Mouse (Mus musculus) liver, embryonic 16.5 days (tissue): ENCODE data around the gene Rbp3. TPM values are rescaled to one million over a fixed set of nuclear protein-coding genes. Genes with fewer than 3 reads are reported as not detected.

ENCODE experiments used
- ATAC-seq: fragments of 200-750 bp; cut with Nextera tagmentation; 2 replicates; pipeline ENCODE4 v1.8.0; 2017; ENCODE audit warnings: low read depth, mild to moderate bottlenecking, moderate number of reproducible peaks, moderate library complexity
- H3K27ac ChIP-seq: fragments of 300-500 bp; sonication (generic); 2 replicates; pipeline ENCODE4 v1.5.1; 2014; ENCODE audit warnings: mild to moderate bottlenecking, low read length
- H3K27me3 ChIP-seq: fragments of 300-500 bp; sonication (generic); 2 replicates; pipeline ENCODE4 v1.6.1; 2014; ENCODE audit warnings: low read depth, low read length, mixed read lengths; ENCODE audit not compliant: control insufficient read depth, insufficient read depth
- H3K36me3 ChIP-seq: fragments of 300-500 bp; sonication (generic); 2 replicates; pipeline ENCODE4 v1.6.1; 2014; ENCODE audit warnings: mild to moderate bottlenecking; ENCODE audit not compliant: control insufficient read depth, insufficient read depth
- H3K4me1 ChIP-seq: fragments of 300-500 bp; sonication (generic); 2 replicates; pipeline ENCODE4 v1.6.1; 2014; ENCODE audit warnings: low read depth, low read length, mixed read lengths; ENCODE audit not compliant: control insufficient read depth
- H3K4me2 ChIP-seq: fragments of 300-500 bp; sonication (generic); 2 replicates; pipeline ENCODE4 v1.6.1; 2014; ENCODE audit warnings: low read depth, low read length, mixed read lengths
- H3K4me3 ChIP-seq: fragments of 300-500 bp; sonication (generic); 2 replicates; pipeline ENCODE4 v1.5.1; 2014; ENCODE audit warnings: low read depth, mild to moderate bottlenecking, low read length
- H3K9ac ChIP-seq: fragments of 300-500 bp; sonication (generic); 2 replicates; pipeline ENCODE4 v1.6.1; 2014; ENCODE audit warnings: low read depth, low read length
- H3K9me3 ChIP-seq: fragments of 300-500 bp; sonication (generic); replicated peaks from 2 replicates; pipeline ENCODE4 v1.6.1; 2016; ENCODE audit warnings: low read length; ENCODE audit not compliant: control insufficient read depth
- WGBS: fragments of 180-500 bp; shearing (Covaris S2); extraction: QIAGEN DNeasy Blood & Tissue Kit; methylation state at CpG from one replicate; pipeline ENCODE4 v1.1.7; 2014; ENCODE audit not compliant: insufficient replicate concordance; 5-methylcytosine and 5-hydroxymethylcytosine counted together
- polyA plus RNA-seq: library from polyadenylated mRNA; unstranded; fragments of >200 nt; fragmentation: Nextera tagmentation; extraction: Ambion mirVana; gene quantifications from 2 replicates; pipeline ENCODE4 v1.2.1, GENCODE M21; 2015

Rbp3 gene
- polyA plus RNA-seq = 0.04 and 0.05 TPM in 2 replicates

- Histone ChIP-seq H3K27me3 (no peaks in the 10 kb centered on the region), H3K4me2 (no peak within 1 kb of the TSS), H3K9ac (no peak within 1 kb of the TSS), H3K36me3 (no peaks in the 10 kb centered on the region), H3K27ac (no peak within 1 kb of the TSS), H3K4me3 (no peak within 1 kb of the TSS), H3K9me3 (no peaks in the 10 kb centered on the region), H3K4me1 (no peaks in the 10 kb centered on the region)
- ATAC-seq = no peak
- 70% methylated on average over 5 of the region's 5 CpGs for WGBS
These were observed at the start of gene Rbp3 for GRCm38 (mm10) chr14:33953761-33954160. Rbp3 (plus strand) TSS chr14:33954003.

- H3K36me3 ChIP-seq = no peaks in the 10 kb centered on the region
- no peaks in the 10 kb centered on the region for H3K4me1 ChIP-seq
- H3K27me3 ChIP-seq = no peaks in the 10 kb centered on the region
- no peak overlapping the region for H3K4me3 ChIP-seq
- ATAC-seq = no peak
- H3K27ac ChIP-seq = no peak overlapping the region
- no peak overlapping the region for H3K4me2 ChIP-seq
- H3K9me3 ChIP-seq = no peaks in the 10 kb centered on the region
- H3K9ac ChIP-seq = no peak overlapping the region
These were observed 49.0 kb upstream of the Rbp3 start for GRCm38 (mm10) chr14:33904851-33905250.

- H3K36me3 ChIP-seq = no peaks in the 10 kb centered on the region
- H3K4me2 ChIP-seq = no peak overlapping the region
- H3K9ac ChIP-seq = no peak overlapping the region
- H3K9me3 ChIP-seq = no peaks in the 10 kb centered on the region
- no peaks in the 10 kb centered on the region for H3K27me3 ChIP-seq
- WGBS = 28% methylated on average over 3 of the region's 3 CpGs
- no peak overlapping the region for H3K4me3 ChIP-seq
- H3K27ac ChIP-seq = no peak overlapping the region
- no peak for ATAC-seq
- H3K4me1 ChIP-seq = no peaks in the 10 kb centered on the region
These were observed 40.1 kb upstream of the Rbp3 start for GRCm38 (mm10) chr14:33913727-33914126.

GRCm38 (mm10) chr14:33914206-33914605, 39.6 kb upstream of the Rbp3 start:
- Histone ChIP-seq H3K4me1 (no peaks in the 10 kb centered on the region), H3K9ac (no peak overlapping the region), H3K4me3 (no peak overlapping the region), H3K27ac (no peak overlapping the region), H3K27me3 (no peaks in the 10 kb centered on the region), H3K9me3 (no peaks in the 10 kb centered on the region), H3K4me2 (no peak overlapping the region), H3K36me3 (no peaks in the 10 kb centered on the region)
- ATAC-seq = no peak
- WGBS = 67% methylated on average over 9 of the region's 9 CpGs

- H3K27me3 ChIP-seq = peaks cover 36% of the 10 kb centered on the region
- ATAC-seq = no peak
- H3K4me3 ChIP-seq = no peak overlapping the region
- no peak overlapping the region for H3K9ac ChIP-seq
- H3K4me1 ChIP-seq = no peaks in the 10 kb centered on the region
- no peak overlapping the region for H3K27ac ChIP-seq
- H3K4me2 ChIP-seq = no peak overlapping the region
- no peaks in the 10 kb centered on the region for H3K9me3 ChIP-seq
- 47% methylated on average over 14 of the region's 14 CpGs for WGBS
- no peaks in the 10 kb centered on the region for H3K36me3 ChIP-seq
These were observed 32.9 kb upstream of the Rbp3 start for GRCm38 (mm10) chr14:33920727-33921559.

GRCm38 (mm10) chr14:33922771-33923167, 31.0 kb upstream of the Rbp3 start:
- Histone ChIP-seq H3K4me2 (peak overlapping the region; percentile 47; the same call in 1 of the 2 replicates), H3K27me3 (peaks cover 36% of the 10 kb centered on the region), H3K36me3 (no peaks in the 10 kb centered on the region), H3K4me1 (no peaks in the 10 kb centered on the region), H3K4me3 (peak overlapping the region; percentile 38), H3K9ac (no peak overlapping the region), H3K27ac (no peak overlapping the region), H3K9me3 (no peaks in the 10 kb centered on the region)
- no peak for ATAC-seq
- WGBS = 19% methylated on average over 8 of the region's 8 CpGs

GRCm38 (mm10) chr14:33923168-33924070, 30.4 kb upstream of the Rbp3 start, which contains the start of gene Gdf10:
Gdf10 (plus strand) TSS chr14:33923587.
- Histone ChIP-seq H3K27ac (no peak within 1 kb of the TSS), H3K9ac (no peak within 1 kb of the TSS)
- ATAC-seq = peak; percentile 19; the same call in 1 of the 2 replicates

GRCm38 (mm10) chr14:33931853-33932252, 21.9 kb upstream of the Rbp3 start:
- Histone ChIP-seq H3K4me3 (no peak overlapping the region), H3K36me3 (no peaks in the 10 kb centered on the region), H3K4me1 (no peaks in the 10 kb centered on the region), H3K4me2 (no peak overlapping the region), H3K27me3 (peaks cover 9% of the 10 kb centered on the region; the same call in 1 of the 2 replicates), H3K9ac (no peak overlapping the region), H3K27ac (no peak overlapping the region), H3K9me3 (no peaks in the 10 kb centered on the region)
- no peak for ATAC-seq
- 48% methylated on average over 17 of the region's 17 CpGs for WGBS

More at GRCm38 (mm10) chr14:33923168-33924070, 30.4 kb upstream of the Rbp3 start, which contains the start of gene Gdf10:
- Histone ChIP-seq H3K4me1 (no peaks in the 10 kb centered on the region), H3K4me3 (peak within 1 kb of the TSS; percentile 38), H3K4me2 (peak within 1 kb of the TSS; percentile 47), H3K36me3 (no peaks in the 10 kb centered on the region), H3K9me3 (no peaks in the 10 kb centered on the region), H3K27me3 (peaks cover 36% of the 10 kb centered on the region)
- WGBS = 1% methylated on average over 72 of the region's 85 CpGs
